Mouse (Mus musculus): ENCODE data around the gene Gm9048. TPM values are rescaled to one million over a fixed set of nuclear protein-coding genes. Genes with fewer than 3 reads are reported as not detected.
"Not testable (repeated sequence)": the region's sequence is repeated elsewhere in the genome, so short reads cannot be mapped to it uniquely, and the experiment has no call there.

Gene Gm9048
- not detected for total RNA-seq (2021)
- long read RNA-seq, experiment 1: 0 reads
- long read RNA-seq, experiment 2: 0 reads

DNA sequence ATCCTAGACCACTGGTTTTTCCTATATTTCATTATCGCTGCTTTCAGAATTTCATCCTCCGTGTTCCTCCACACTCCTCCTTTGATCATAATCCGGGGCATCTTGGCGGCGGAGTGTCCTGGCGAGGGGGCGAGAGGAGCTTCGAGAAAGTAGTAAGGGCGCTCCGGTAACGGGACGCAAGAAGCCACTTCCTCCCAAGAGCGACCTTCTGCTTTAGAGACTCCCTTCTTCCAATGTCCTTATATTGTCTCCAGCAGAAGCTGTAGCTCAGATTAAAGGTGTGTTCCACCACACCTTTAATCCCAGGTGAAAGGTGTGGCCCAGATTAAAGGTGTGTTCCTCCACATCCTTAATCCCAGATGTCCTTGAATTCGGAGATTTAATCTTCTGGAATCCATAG, at the start of gene Gm9048:
TSS of gene Gm9048 (minus strand) at position 101 of the 400 bp plus-strand sequence.
- DNase-seq: not testable (repeated sequence)

- peak; percentile 75 to 80 for DNase-seq
These were observed 22.0 kb upstream of the Gm9048 start for GRCm38 (mm10) chr10:118370443-118370842.

- DNase-seq: no peak
These were observed 21.0 kb upstream of the Gm9048 start for GRCm38 (mm10) chr10:118369518-118369917.

GRCm38 (mm10) chr10:118354005-118354404, 5.5 kb upstream of the Gm9048 start, which contains the start of gene Gm9049:
TSS of gene Gm9049 (minus strand) at chr10:118354105.
- DNase-seq: not testable (repeated sequence)

- DNase-seq: not testable (repeated sequence)
These were observed 5.3 kb downstream of the Gm9048 start, which contains the start of gene Gm9046 for GRCm38 (mm10) chr10:118343155-118343554. TSS of gene Gm9046 (minus strand) at chr10:118343255.

GRCm38 (mm10) chr10:118337731-118338130, 10.7 kb downstream of the Gm9048 start, which contains the start of gene Gm9045:
TSS of gene Gm9045 (minus strand) at chr10:118337831.
- not testable (repeated sequence) for DNase-seq

- not testable (repeated sequence) for DNase-seq
These were observed 16.2 kb downstream of the Gm9048 start, which contains the start of gene Gm9044 for GRCm38 (mm10) chr10:118332308-118332707. TSS of gene Gm9044 (minus strand) at chr10:118332408.

DNA sequence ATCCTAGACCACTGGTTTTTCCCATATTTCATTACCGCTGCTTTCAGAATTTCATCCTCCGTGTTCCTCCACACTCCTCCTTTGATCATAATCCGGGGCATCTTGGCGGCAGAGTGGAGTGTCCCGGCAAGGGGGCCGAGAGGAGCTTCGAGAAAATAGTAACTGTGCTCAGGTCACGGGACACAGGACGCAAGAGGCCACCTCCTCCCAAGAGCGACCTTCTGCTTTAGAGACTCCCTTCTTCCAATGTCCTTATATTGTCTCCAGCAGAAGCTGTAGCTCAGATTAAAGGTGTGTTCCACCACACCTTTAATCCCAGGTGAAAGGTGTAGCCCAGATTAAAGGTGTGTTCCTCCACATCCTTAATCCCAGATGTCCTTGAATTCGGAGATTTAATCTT, 21.6 kb downstream of the Gm9048 start, which contains the start of gene Gm9040:
TSS of gene Gm9040 (minus strand) at position 101 of the 400 bp plus-strand sequence.
- DNase-seq: not testable (repeated sequence)

GRCm38 (mm10) chr10:118319024-118319423, 29.5 kb downstream of the Gm9048 start:
- peak in 1 of 2 experiments; percentile 5 for DNase-seq

- DNase-seq: not testable (repeated sequence)
These were observed 46.3 kb downstream of the Gm9048 start for GRCm38 (mm10) chr10:118302133-118302532.

Other genes starting within 250 kb of the Gm9048 start
- gene Mdm1, start 206.9 kb downstream of the Gm9048 start, total RNA-seq (2021): 1 to 10 TPM; 4.3 to 5.2 TPM
- gene Il22, start 143.7 kb downstream of the Gm9048 start, total RNA-seq (2021): not detected
- under 1 TPM; 0.35 to 0.59 TPM for gene Gm32717, start 107.9 kb downstream of the Gm9048 start, total RNA-seq (2021)
- gene Gm32802, start 90.0 kb downstream of the Gm9048 start, total RNA-seq (2021): under 1 TPM; 0.35 to 0.59 TPM
- gene Iltifb, start 53.6 kb downstream of the Gm9048 start, total RNA-seq (2021): not detected
- gene Gm9040, start 21.7 kb downstream of the Gm9048 start, total RNA-seq (2021): not detected
- not detected for gene Gm9044, start 16.3 kb downstream of the Gm9048 start, total RNA-seq (2021)
- gene Gm9045, start 10.8 kb downstream of the Gm9048 start, total RNA-seq (2021): not detected
- gene Gm9046, start 5.4 kb downstream of the Gm9048 start, total RNA-seq (2021): not detected
- not detected for gene Gm9049, start 5.4 kb upstream of the Gm9048 start, total RNA-seq (2021)
- gene Ifng, start 92.4 kb upstream of the Gm9048 start, total RNA-seq (2021): not detected

Data from heart, adult 18-20 months (tissue).